Mouse (Mus musculus) midbrain, embryonic 15.5 days (tissue): ENCODE measurements at regions not wholly inside any gene's neighbourhood (a gene's known extent, or its start where the extent isn't known, plus 50 kb on each side); places are given as distances from the start of the nearest gene placed in this dataset.
A peak's percentile ranks its signal among the peaks of the same experiment; 100 is the strongest.

ENCODE experiments used
- ATAC-seq: fragments of 200-750 bp; cut with Nextera tagmentation; replicated peaks from 2 replicates; pipeline ENCODE4 v1.8.0; 2017; ENCODE audit warnings: moderate TSS enrichment
- H3K27ac ChIP-seq: fragments of 300-500 bp; sonication (generic); 2 replicates; pipeline ENCODE4 v1.5.1; 2015; ENCODE audit warnings: mild to moderate bottlenecking, inconsistent platforms
- H3K27me3 ChIP-seq: fragments of 300-500 bp; sonication (generic); replicated peaks from 2 replicates; pipeline ENCODE4 v1.6.1; 2015; ENCODE audit warnings: inconsistent platforms
- H3K36me3 ChIP-seq: fragments of 300-500 bp; sonication (generic); replicated peaks from 2 replicates; pipeline ENCODE4 v1.6.1; 2015; ENCODE audit warnings: inconsistent platforms
- H3K4me1 ChIP-seq: fragments of 300-500 bp; sonication (generic); 2 replicates; pipeline ENCODE4 v1.6.1; 2015; ENCODE audit warnings: inconsistent platforms
- H3K4me2 ChIP-seq: fragments of 300-500 bp; sonication (generic); 2 replicates; pipeline ENCODE4 v1.6.1; 2015; ENCODE audit warnings: inconsistent platforms, mild to moderate bottlenecking, moderate library complexity
- H3K4me3 ChIP-seq: fragments of 300-500 bp; sonication (generic); 2 replicates; pipeline ENCODE4 v1.5.1; 2015; ENCODE audit warnings: mild to moderate bottlenecking, inconsistent platforms
- H3K9ac ChIP-seq: fragments of 300-500 bp; sonication (generic); 2 replicates; pipeline ENCODE4 v1.6.1; 2015; ENCODE audit warnings: mild to moderate bottlenecking, inconsistent platforms
- H3K9me3 ChIP-seq: fragments of 300-500 bp; sonication (generic); 2 replicates; pipeline ENCODE4 v1.6.1; 2016; ENCODE audit warnings: inconsistent platforms
- WGBS: fragments of 180-500 bp; shearing (Covaris S2); methylation state at CpG from one replicate; pipeline ENCODE4 v1.1.7; 2015; ENCODE audit warnings: mixed read lengths; 5-methylcytosine and 5-hydroxymethylcytosine counted together

- no peaks in the 10 kb centered on the region for H3K9me3 ChIP-seq
- ATAC-seq: no peak
- H3K4me2 ChIP-seq: no peak overlapping the region
- H3K9ac ChIP-seq: no peak overlapping the region
- 88% methylated on average over 5 of the region's 5 CpGs for WGBS
- H3K27me3 ChIP-seq: no peaks in the 10 kb centered on the region
- H3K4me1 ChIP-seq: no peaks in the 10 kb centered on the region
- no peak overlapping the region for H3K4me3 ChIP-seq
- H3K36me3 ChIP-seq: no peaks in the 10 kb centered on the region
- H3K27ac ChIP-seq: no peak overlapping the region
Measured at GRCm38 (mm10) chr10:68378212-68378611, 99.7 kb upstream of the Arid5b start.

DNA sequence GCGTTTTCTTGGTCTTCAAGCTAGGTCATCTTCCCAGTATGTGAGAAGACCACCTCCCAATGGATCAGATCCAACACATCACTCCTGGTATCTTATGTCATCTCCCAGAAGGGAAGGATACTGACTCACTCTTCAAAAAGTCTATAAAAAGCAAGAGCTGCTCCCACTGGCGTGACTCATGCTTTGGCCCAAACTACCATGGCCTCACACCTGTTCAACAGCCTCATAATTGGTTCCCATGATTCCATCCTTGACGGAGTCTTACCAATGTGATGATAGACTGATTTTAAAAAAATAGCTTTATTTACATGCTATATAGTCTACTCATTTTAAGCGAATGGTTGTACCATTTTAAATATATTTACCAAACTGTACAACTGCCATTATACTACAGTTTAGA lies 98.9 kb upstream of the Arid5b start:
- H3K4me3 ChIP-seq: no peak overlapping the region

GRCm38 (mm10) chr10:68373875-68374274 lies 95.3 kb upstream of the Arid5b start:
- ATAC-seq: no peak
- no peak overlapping the region for H3K4me3 ChIP-seq
- no peaks in the 10 kb centered on the region for H3K4me1 ChIP-seq
- H3K27ac ChIP-seq: no peak overlapping the region
- WGBS: 79% methylated on average over 5 of the region's 5 CpGs
- no peaks in the 10 kb centered on the region for H3K9me3 ChIP-seq
- no peaks in the 10 kb centered on the region for H3K27me3 ChIP-seq
- H3K4me2 ChIP-seq: no peak overlapping the region
- H3K36me3 ChIP-seq: no peaks in the 10 kb centered on the region
- H3K9ac ChIP-seq: no peak overlapping the region

More for the DNA sequence above, 98.9 kb upstream of the Arid5b start:
- WGBS: 94% methylated on average over 4 of the region's 4 CpGs
- H3K27me3 ChIP-seq: no peaks in the 10 kb centered on the region
- no peaks in the 10 kb centered on the region for H3K36me3 ChIP-seq
- no peak for ATAC-seq
- no peak overlapping the region for H3K27ac ChIP-seq
- H3K4me2 ChIP-seq: no peak overlapping the region
- H3K9me3 ChIP-seq: no peaks in the 10 kb centered on the region
- no peaks in the 10 kb centered on the region for H3K4me1 ChIP-seq
- no peak overlapping the region for H3K9ac ChIP-seq

GRCm38 (mm10) chr10:68371785-68372184 lies 93.2 kb upstream of the Arid5b start:
- Histone ChIP-seq H3K9ac (no peak overlapping the region), H3K36me3 (no peaks in the 10 kb centered on the region), H3K4me2 (no peak overlapping the region), H3K27ac (no peak overlapping the region), H3K27me3 (no peaks in the 10 kb centered on the region), H3K4me3 (no peak overlapping the region), H3K9me3 (no peaks in the 10 kb centered on the region), H3K4me1 (no peaks in the 10 kb centered on the region)
- ATAC-seq: no peak
- 96% methylated on average over 6 of the region's 6 CpGs for WGBS

DNA sequence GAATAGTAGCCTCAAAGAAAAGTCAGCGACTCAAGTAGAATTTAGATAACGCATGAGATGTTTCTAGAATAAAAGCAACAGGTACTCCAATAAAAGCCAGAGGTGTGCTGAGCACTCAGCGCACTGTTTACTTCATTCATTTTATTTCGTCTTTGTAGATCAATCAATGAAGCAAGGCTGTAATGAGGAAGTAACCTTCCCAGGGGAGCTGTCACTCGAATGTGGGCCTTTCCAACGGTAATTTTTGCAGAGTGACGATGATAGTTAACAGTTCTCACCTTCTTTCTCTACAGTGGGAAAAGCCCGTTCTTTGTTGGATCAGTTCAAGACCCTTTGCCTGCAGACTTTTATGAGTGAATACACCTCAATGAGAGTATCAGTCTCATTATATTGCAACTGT lies 92.4 kb upstream of the Arid5b start:
- Histone ChIP-seq H3K9me3 (no peaks in the 10 kb centered on the region), H3K9ac (no peak overlapping the region), H3K4me3 (no peak overlapping the region), H3K4me1 (no peaks in the 10 kb centered on the region), H3K27ac (no peak overlapping the region), H3K4me2 (no peak overlapping the region), H3K36me3 (no peaks in the 10 kb centered on the region), H3K27me3 (no peaks in the 10 kb centered on the region)
- 92% methylated on average over 8 of the region's 8 CpGs for WGBS
- no peak for ATAC-seq

GRCm38 (mm10) chr10:68366796-68367195 lies 88.3 kb upstream of the Arid5b start:
- no peaks in the 10 kb centered on the region for H3K4me1 ChIP-seq
- no peaks in the 10 kb centered on the region for H3K27me3 ChIP-seq
- no peak for ATAC-seq
- no peak overlapping the region for H3K4me3 ChIP-seq
- no peaks in the 10 kb centered on the region for H3K36me3 ChIP-seq
- no peak overlapping the region for H3K27ac ChIP-seq
- H3K4me2 ChIP-seq: no peak overlapping the region
- H3K9ac ChIP-seq: no peak overlapping the region
- no peaks in the 10 kb centered on the region for H3K9me3 ChIP-seq
- 92% methylated on average over 3 of the region's 3 CpGs for WGBS

- H3K27me3 ChIP-seq: no peaks in the 10 kb centered on the region
- H3K9ac ChIP-seq: no peak overlapping the region
- H3K9me3 ChIP-seq: no peaks in the 10 kb centered on the region
- H3K36me3 ChIP-seq: no peaks in the 10 kb centered on the region
- 79% methylated on average over 6 of the region's 6 CpGs for WGBS
- ATAC-seq: no peak
- H3K4me2 ChIP-seq: no peak overlapping the region
- no peak overlapping the region for H3K27ac ChIP-seq
- peaks cover 3% of the 10 kb centered on the region for H3K4me1 ChIP-seq
- H3K4me3 ChIP-seq: no peak overlapping the region
Measured at GRCm38 (mm10) chr10:68360765-68361483, 82.4 kb upstream of the Arid5b start.

DNA sequence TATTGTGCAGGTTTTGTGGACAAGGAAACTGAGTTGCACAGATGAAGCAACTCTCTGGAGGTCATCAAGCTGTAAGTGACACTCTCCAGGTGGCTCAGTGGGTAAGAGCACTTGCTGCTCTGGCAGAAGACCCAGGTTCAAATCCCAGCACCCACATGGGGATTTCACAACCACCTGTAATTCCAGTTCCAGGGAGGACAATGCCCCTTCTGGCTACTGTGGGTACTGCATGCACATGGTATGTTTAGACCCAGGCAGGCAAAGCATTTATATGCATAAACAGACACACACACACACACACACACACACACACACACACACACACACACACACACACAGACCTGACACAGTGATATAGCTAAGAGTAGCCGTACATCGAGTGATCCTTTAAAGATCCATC lies 80.6 kb upstream of the Arid5b start:
- 99% methylated on average over 2 of the region's 2 CpGs for WGBS

GRCm38 (mm10) chr10:68356973-68357372 lies 78.4 kb upstream of the Arid5b start:
- Histone ChIP-seq H3K36me3 (no peaks in the 10 kb centered on the region), H3K4me1 (peaks cover 10% of the 10 kb centered on the region), H3K4me3 (no peak overlapping the region), H3K9me3 (no peaks in the 10 kb centered on the region), H3K27me3 (no peaks in the 10 kb centered on the region), H3K9ac (no peak overlapping the region), H3K27ac (no peak overlapping the region), H3K4me2 (no peak overlapping the region)
- ATAC-seq: no peak
- 70% methylated on average over 6 of the region's 6 CpGs for WGBS

More for the DNA sequence above, 80.6 kb upstream of the Arid5b start:
- no peak for ATAC-seq
- no peak overlapping the region for H3K27ac ChIP-seq
- no peak overlapping the region for H3K9ac ChIP-seq
- no peak overlapping the region for H3K4me2 ChIP-seq
- H3K27me3 ChIP-seq: no peaks in the 10 kb centered on the region
- H3K4me3 ChIP-seq: no peak overlapping the region
- no peaks in the 10 kb centered on the region for H3K36me3 ChIP-seq
- no peaks in the 10 kb centered on the region for H3K9me3 ChIP-seq
- peaks cover 10% of the 10 kb centered on the region for H3K4me1 ChIP-seq

- 84% methylated on average over 5 of the region's 5 CpGs for WGBS
- no peak overlapping the region for H3K4me2 ChIP-seq
- H3K27ac ChIP-seq: no peak overlapping the region
- ATAC-seq: no peak
- H3K4me3 ChIP-seq: no peak overlapping the region
- no peaks in the 10 kb centered on the region for H3K27me3 ChIP-seq
- H3K36me3 ChIP-seq: no peaks in the 10 kb centered on the region
- H3K9me3 ChIP-seq: no peaks in the 10 kb centered on the region
- peaks cover 10% of the 10 kb centered on the region for H3K4me1 ChIP-seq
- no peak overlapping the region for H3K9ac ChIP-seq
Measured at GRCm38 (mm10) chr10:68356521-68356920, 78.0 kb upstream of the Arid5b start.

DNA sequence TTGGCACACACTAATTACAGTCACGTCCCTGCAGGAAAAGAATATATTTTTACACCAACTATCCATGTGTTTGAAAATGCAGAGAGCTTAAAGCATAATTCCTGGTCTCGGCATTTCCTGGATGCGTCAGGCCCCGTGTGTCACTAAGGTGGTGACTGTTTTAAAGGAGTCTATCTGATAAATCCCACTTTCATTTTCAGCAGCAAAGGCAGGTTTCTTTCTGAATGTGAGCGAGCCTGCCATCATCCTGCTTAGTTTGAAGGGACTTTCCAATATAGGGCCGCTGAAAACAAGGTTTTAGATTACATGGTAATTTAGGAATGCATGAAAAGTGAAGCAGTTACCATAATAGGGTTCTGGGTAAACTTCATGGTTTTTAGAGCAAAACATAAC lies 77.5 kb upstream of the Arid5b start:
- H3K27me3 ChIP-seq: no peaks in the 10 kb centered on the region
- H3K36me3 ChIP-seq: no peaks in the 10 kb centered on the region
- no peak overlapping the region for H3K9ac ChIP-seq
- ATAC-seq: no peak
- H3K27ac ChIP-seq: peak overlapping the region; percentile 61
- no peak overlapping the region for H3K4me3 ChIP-seq
- H3K9me3 ChIP-seq: no peaks in the 10 kb centered on the region
- H3K4me2 ChIP-seq: peak overlapping the region; percentile 25
- H3K4me1 ChIP-seq: peaks cover 10% of the 10 kb centered on the region
- 9% methylated on average over 6 of the region's 6 CpGs for WGBS

DNA sequence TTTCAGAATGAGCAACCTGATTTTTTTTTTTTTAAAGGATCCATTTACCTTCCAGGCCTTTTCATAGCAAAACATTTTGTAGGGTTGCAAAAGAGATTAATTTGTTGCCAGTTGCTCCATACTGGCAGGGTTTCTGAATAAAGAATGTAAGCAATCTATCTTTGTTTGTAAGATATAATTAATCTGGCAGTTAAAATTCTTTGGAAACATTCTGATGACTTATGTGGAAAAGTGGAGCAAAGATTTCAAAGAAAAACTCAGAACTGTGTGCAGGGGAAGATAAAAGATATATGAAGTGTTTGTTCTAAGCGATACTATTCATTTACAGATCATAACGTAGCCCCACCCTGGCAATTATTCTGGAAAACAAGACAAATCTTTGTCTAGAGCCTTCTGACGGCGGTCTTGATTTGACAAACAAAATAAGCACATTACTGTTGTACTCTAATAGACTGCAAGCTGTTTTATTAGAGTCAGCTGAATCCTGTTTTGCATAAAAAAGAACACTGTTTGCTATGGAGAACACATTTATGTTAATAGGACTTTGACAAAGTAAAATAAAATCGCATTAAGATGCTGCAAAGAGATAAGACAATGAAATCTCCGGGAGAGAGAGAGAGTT lies 77.0 kb upstream of the Arid5b start:
- no peaks in the 10 kb centered on the region for H3K36me3 ChIP-seq
- no peaks in the 10 kb centered on the region for H3K9me3 ChIP-seq
- no peak overlapping the region for H3K9ac ChIP-seq
- WGBS: 13% methylated on average over 6 of the region's 6 CpGs
- no peaks in the 10 kb centered on the region for H3K27me3 ChIP-seq
- peaks cover 10% of the 10 kb centered on the region for H3K4me1 ChIP-seq
- H3K27ac ChIP-seq: peak overlapping the region; percentile 61; the same call in 1 of the 2 replicates
- no peak for ATAC-seq
- H3K4me3 ChIP-seq: no peak overlapping the region
- peak overlapping the region; percentile 25 for H3K4me2 ChIP-seq
